Mouse (Mus musculus) intestine, embryonic 16.5 days (tissue): ENCODE results near the gene Nthl1. TPM values are rescaled to one million over a fixed set of nuclear protein-coding genes. Genes with fewer than 3 reads are reported as not detected.

Experiments
- ATAC-seq: fragments of 200-750 bp; cut with Nextera tagmentation; 2 replicates; pipeline ENCODE4 v1.8.0; 2017; ENCODE audit warnings: moderate TSS enrichment, moderate library complexity
- H3K27ac ChIP-seq: fragments of 300-500 bp; sonication (generic); 2 replicates; pipeline ENCODE4 v1.5.1; 2014; ENCODE audit warnings: mild to moderate bottlenecking, low read length
- H3K27me3 ChIP-seq: fragments of 300-500 bp; sonication (generic); replicated peaks from 2 replicates; pipeline ENCODE4 v1.6.1; 2014; ENCODE audit warnings: low read length, control low read depth, mixed read lengths; ENCODE audit not compliant: control insufficient read depth, insufficient read depth
- H3K36me3 ChIP-seq: fragments of 300-500 bp; sonication (generic); 2 replicates; pipeline ENCODE4 v1.6.1; 2014; ENCODE audit warnings: low read length, control low read depth; ENCODE audit not compliant: control insufficient read depth, insufficient read depth
- H3K4me1 ChIP-seq: fragments of 300-500 bp; sonication (generic); 2 replicates; pipeline ENCODE4 v1.6.1; 2014; ENCODE audit warnings: low read length, control low read depth, mixed read lengths; ENCODE audit not compliant: control insufficient read depth, insufficient read depth
- H3K4me2 ChIP-seq: fragments of 300-500 bp; sonication (generic); 2 replicates; pipeline ENCODE4 v1.6.1; 2014; ENCODE audit warnings: low read depth, low read length, control low read depth
- H3K4me3 ChIP-seq: fragments of 300-500 bp; sonication (generic); 2 replicates; pipeline ENCODE4 v1.5.1; 2014; ENCODE audit warnings: mild to moderate bottlenecking, low read length
- H3K9ac ChIP-seq: fragments of 300-500 bp; sonication (generic); 2 replicates; pipeline ENCODE4 v1.6.1; 2014; ENCODE audit warnings: low read depth, low read length
- H3K9me3 ChIP-seq: fragments of 300-500 bp; sonication (generic); 2 replicates; pipeline ENCODE4 v1.6.1; 2016; ENCODE audit warnings: low read length, control low read depth; ENCODE audit not compliant: control insufficient read depth
- WGBS: fragments of 180-500 bp; shearing (Covaris S2); extraction: QIAGEN DNeasy Blood & Tissue Kit; methylation state at CpG from one replicate; pipeline ENCODE4 v1.1.7; 2014; 5-methylcytosine and 5-hydroxymethylcytosine counted together
- polyA plus RNA-seq: library from polyadenylated mRNA; unstranded; fragments of >200 nt; fragmentation: Nextera tagmentation; extraction: Ambion mirVana; gene quantifications from 2 replicates; pipeline ENCODE4 v1.2.1, GENCODE M21; 2015

The Nthl1 gene
- polyA plus RNA-seq, 1 experiment from 2014 or later, result 18.1 TPM

- Histone ChIP-seq H3K4me1 (no peaks in the 10 kb centered on the region), H3K27me3 (no peaks in the 10 kb centered on the region), H3K36me3 (peaks cover 43% of the 10 kb centered on the region), H3K9ac (no peak overlapping the region), H3K4me2 (no peak overlapping the region), H3K27ac (no peak overlapping the region), H3K4me3 (no peak overlapping the region), H3K9me3 (no peaks in the 10 kb centered on the region)
- no peak for ATAC-seq
- WGBS, result 77% methylated on average over 17 of the region's 17 CpGs
Measured at GRCm38 (mm10) chr17:24595126-24596072, 37.1 kb upstream of the Nthl1 start.

- WGBS, result 84% methylated on average over 5 of the region's 5 CpGs
- no peak for ATAC-seq
- H3K9me3 ChIP-seq, result no peaks in the 10 kb centered on the region
- no peak overlapping the region for H3K4me3 ChIP-seq
- H3K27ac ChIP-seq, result no peak overlapping the region
- no peak overlapping the region for H3K4me2 ChIP-seq
- H3K4me1 ChIP-seq, result no peaks in the 10 kb centered on the region
- no peaks in the 10 kb centered on the region for H3K27me3 ChIP-seq
- no peak overlapping the region for H3K9ac ChIP-seq
- peaks cover 42% of the 10 kb centered on the region for H3K36me3 ChIP-seq
Measured at GRCm38 (mm10) chr17:24596073-24596466, 36.4 kb upstream of the Nthl1 start.

- ATAC-seq, result no peak
- no peaks in the 10 kb centered on the region for H3K9me3 ChIP-seq
- H3K36me3 ChIP-seq, result peaks cover 36% of the 10 kb centered on the region
- H3K4me1 ChIP-seq, result no peaks in the 10 kb centered on the region
- H3K4me3 ChIP-seq, result no peak overlapping the region
- H3K4me2 ChIP-seq, result no peak overlapping the region
- H3K27me3 ChIP-seq, result no peaks in the 10 kb centered on the region
- 88% methylated on average over 19 of the region's 19 CpGs for WGBS
- H3K9ac ChIP-seq, result no peak overlapping the region
- H3K27ac ChIP-seq, result no peak overlapping the region
Measured at GRCm38 (mm10) chr17:24596471-24597183, 35.9 kb upstream of the Nthl1 start.

GRCm38 (mm10) chr17:24597989-24598388 lies 34.5 kb upstream of the Nthl1 start:
- no peak overlapping the region for H3K4me3 ChIP-seq
- H3K36me3 ChIP-seq, result peaks cover 34% of the 10 kb centered on the region
- ATAC-seq, result no peak
- H3K9me3 ChIP-seq, result no peaks in the 10 kb centered on the region
- H3K9ac ChIP-seq, result no peak overlapping the region
- H3K4me2 ChIP-seq, result no peak overlapping the region
- 88% methylated on average over 3 of the region's 3 CpGs for WGBS
- no peak overlapping the region for H3K27ac ChIP-seq
- no peaks in the 10 kb centered on the region for H3K4me1 ChIP-seq
- H3K27me3 ChIP-seq, result no peaks in the 10 kb centered on the region

- Histone ChIP-seq H3K9me3 (no peaks in the 10 kb centered on the region), H3K4me3 (no peak overlapping the region), H3K36me3 (peaks cover 30% of the 10 kb centered on the region), H3K9ac (no peak overlapping the region), H3K27me3 (no peaks in the 10 kb centered on the region), H3K4me2 (no peak overlapping the region), H3K4me1 (no peaks in the 10 kb centered on the region), H3K27ac (no peak overlapping the region)
- ATAC-seq, result no peak
- 90% methylated on average over 4 of the region's 4 CpGs for WGBS
Measured at GRCm38 (mm10) chr17:24600502-24600901, 32.0 kb upstream of the Nthl1 start.

- H3K27ac ChIP-seq, result no peak overlapping the region
Measured at GRCm38 (mm10) chr17:24603961-24604360, 28.5 kb upstream of the Nthl1 start.

GRCm38 (mm10) chr17:24604557-24604956 lies 27.9 kb upstream of the Nthl1 start:
- no peak overlapping the region for H3K4me3 ChIP-seq
- no peak overlapping the region for H3K4me2 ChIP-seq
- peaks cover 5% of the 10 kb centered on the region; the same call in 1 of the 2 replicates for H3K36me3 ChIP-seq
- WGBS, result 90% methylated on average over 3 of the region's 3 CpGs
- no peaks in the 10 kb centered on the region for H3K27me3 ChIP-seq
- no peak overlapping the region for H3K9ac ChIP-seq
- no peak overlapping the region for H3K27ac ChIP-seq
- no peaks in the 10 kb centered on the region for H3K4me1 ChIP-seq
- no peaks in the 10 kb centered on the region for H3K9me3 ChIP-seq
- no peak for ATAC-seq

More at GRCm38 (mm10) chr17:24603961-24604360, 28.5 kb upstream of the Nthl1 start:
- Histone ChIP-seq H3K9ac (no peak overlapping the region), H3K36me3 (peaks cover 11% of the 10 kb centered on the region), H3K4me1 (no peaks in the 10 kb centered on the region), H3K27me3 (no peaks in the 10 kb centered on the region), H3K4me2 (no peak overlapping the region), H3K4me3 (no peak overlapping the region), H3K9me3 (no peaks in the 10 kb centered on the region)
- WGBS, result 89% methylated on average over 8 of the region's 8 CpGs
- no peak for ATAC-seq

- Histone ChIP-seq H3K27me3 (no peaks in the 10 kb centered on the region), H3K36me3 (peaks cover 5% of the 10 kb centered on the region; the same call in 1 of the 2 replicates), H3K9ac (no peak overlapping the region), H3K4me3 (no peak overlapping the region), H3K27ac (no peak overlapping the region), H3K4me2 (no peak overlapping the region), H3K4me1 (no peaks in the 10 kb centered on the region), H3K9me3 (no peaks in the 10 kb centered on the region)
- no peak for ATAC-seq
- 87% methylated on average over 4 of the region's 4 CpGs for WGBS
Measured at GRCm38 (mm10) chr17:24608370-24608769, 24.1 kb upstream of the Nthl1 start.

GRCm38 (mm10) chr17:24608874-24609273 lies 23.6 kb upstream of the Nthl1 start:
- no peak for ATAC-seq
- H3K36me3 ChIP-seq, result peaks cover 5% of the 10 kb centered on the region; the same call in 1 of the 2 replicates
- WGBS, result 90% methylated on average over 8 of the region's 8 CpGs

More at GRCm38 (mm10) chr17:24608874-24609273, 23.6 kb upstream of the Nthl1 start:
- H3K27me3 ChIP-seq, result no peaks in the 10 kb centered on the region
- no peak overlapping the region for H3K27ac ChIP-seq
- no peaks in the 10 kb centered on the region for H3K9me3 ChIP-seq
- no peak overlapping the region for H3K9ac ChIP-seq
- H3K4me2 ChIP-seq, result no peak overlapping the region
- no peak overlapping the region for H3K4me3 ChIP-seq
- no peaks in the 10 kb centered on the region for H3K4me1 ChIP-seq
